Mouse (Mus musculus) hematopoietic stem cell, adult 5-6 weeks (primary cell): ENCODE data around the gene Fndc11. TPM values are rescaled to one million over a fixed set of nuclear protein-coding genes. Genes with fewer than 3 reads are reported as not detected.

Source experiments
- ATAC-seq, 2 experiments: fragments of 125-278 bp in 1 of 2; replicated peaks in 1 of 2; 2 replicates each; pipeline ENCODE4 v1.8.0; 2016 to 2017; ENCODE audit warnings: inconsistent platforms in 2 of 2, mild to moderate bottlenecking in 2 of 2, moderate number of reproducible peaks in 2 of 2, low read depth in 1 of 2, moderate TSS enrichment in 1 of 2; ENCODE audit not compliant: low FRiP score in 2 of 2, poor library complexity in 2 of 2, severe bottlenecking in 2 of 2, insufficient read depth in 1 of 2, low TSS enrichment in 1 of 2
- total RNA-seq: library from RNA; stranded (forward); fragments of 172-1452, 232-1000 nt; gene quantifications from 2 replicates; pipeline ENCODE4 v1.2.3, GENCODE M21; 2017

Fndc11 gene
- total RNA-seq, 1 experiment from 2014 or later, result not detected

DNA sequence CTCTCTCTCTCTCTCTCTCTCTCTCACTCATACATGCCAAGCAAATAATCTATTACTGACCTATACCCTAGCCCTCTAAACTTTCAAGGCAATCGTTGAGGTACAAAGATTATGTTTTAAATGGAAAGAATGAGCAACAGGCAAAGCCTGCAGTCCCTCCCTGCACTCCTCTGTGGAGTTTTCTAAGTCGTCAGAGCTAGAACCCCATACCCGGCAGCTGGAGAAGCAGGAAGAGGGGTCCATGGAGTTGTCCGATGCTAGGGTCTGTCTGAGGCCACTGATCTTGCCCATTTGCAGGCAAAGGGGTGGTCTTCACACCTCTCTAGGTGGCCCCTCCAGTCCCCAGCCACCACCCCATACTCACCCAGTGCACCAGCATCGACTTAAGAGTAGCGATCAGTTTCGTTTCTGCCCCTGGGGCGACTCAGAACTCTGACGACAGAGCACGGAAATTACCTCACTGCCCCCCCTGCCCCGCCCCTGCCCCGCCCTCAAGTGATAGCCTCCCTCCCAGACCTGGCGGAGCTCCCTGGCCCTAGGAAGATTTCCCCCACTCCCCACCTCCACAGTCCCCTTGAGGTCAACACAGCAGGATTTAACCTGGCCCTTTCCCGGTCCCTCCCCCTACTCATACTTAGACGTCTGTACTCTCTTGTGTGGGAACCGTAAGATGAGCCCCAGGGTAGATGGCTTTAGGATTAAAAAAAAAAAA lies 21.9 kb downstream of the Fndc11 start, which contains the start of gene Helz2:
TSS of gene Helz2 (minus strand) at position 426 of the 712 bp plus-strand sequence.
- peak; percentile 59 to 72 for ATAC-seq

DNA sequence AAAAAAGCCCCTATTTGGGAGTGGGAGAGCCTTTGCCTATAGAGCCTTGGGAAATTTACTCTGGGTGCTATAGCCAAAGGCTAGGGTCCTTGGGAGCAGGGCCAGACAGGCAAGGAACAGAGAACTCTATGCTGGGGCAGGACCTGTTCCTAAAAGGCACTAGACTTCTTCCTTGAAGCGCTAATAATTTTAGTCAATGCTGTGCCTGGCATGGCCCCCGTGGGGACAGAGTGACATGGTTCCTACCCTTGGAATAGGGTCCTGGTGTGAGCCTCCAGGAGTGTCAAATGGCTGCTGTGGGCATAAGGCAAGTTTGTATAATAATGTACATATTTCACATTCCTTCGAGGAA lies 22.5 kb downstream of the Fndc11 start:
- no peak for ATAC-seq

DNA sequence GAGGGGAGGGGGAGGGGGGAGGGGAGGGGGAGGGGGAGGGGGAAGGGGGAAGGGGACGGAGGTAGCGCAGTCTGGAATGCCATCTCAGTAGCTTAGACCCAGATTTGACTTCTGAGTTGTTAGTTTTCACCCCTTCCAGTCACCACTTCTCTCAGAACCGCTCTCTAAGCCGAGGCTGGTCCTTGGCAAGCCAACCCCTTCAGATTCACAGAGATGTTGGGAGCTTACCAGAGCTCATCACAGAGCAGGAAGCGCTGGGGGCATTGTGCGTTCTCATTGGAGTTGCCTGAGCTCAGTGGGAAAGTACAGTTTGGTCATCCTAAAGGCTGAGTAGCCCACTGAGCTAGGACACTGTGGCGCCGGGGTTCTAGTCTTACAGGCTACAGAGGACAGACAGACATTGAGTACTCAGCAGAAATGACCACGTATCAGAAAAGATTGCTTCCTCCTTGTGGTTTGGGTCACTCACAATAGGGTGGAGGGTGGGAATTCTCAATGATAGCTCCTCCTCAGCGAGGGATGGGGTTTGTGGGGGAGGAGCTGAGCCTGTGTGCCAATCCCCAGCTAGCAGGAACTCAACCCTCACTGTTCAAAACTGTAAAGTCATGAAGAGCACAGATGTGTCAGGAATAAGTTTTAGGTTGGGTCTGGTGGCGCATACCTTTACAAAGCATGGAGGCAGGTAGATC lies 24.0 kb downstream of the Fndc11 start:
- peak; percentile 75 to 92 for ATAC-seq

DNA sequence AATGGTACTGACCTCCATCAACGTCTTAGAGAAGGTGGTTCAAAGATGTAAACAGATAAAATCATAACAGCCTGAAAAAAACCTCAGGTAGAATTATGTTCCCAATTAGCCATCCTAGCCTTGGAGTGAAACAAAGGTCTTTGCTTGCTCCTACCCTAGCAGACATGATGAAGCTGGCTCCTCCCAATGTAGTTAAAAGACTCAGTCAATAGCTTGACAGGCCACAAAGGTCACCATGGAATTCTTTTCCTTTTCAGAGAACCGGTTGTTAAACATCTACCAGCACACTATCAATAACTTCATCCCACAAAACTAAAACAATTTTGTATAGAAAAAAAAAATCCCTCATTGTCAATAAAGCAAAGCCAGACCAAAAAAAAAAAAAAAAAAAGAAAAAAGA lies 25.2 kb downstream of the Fndc11 start:
- no peak for ATAC-seq

DNA sequence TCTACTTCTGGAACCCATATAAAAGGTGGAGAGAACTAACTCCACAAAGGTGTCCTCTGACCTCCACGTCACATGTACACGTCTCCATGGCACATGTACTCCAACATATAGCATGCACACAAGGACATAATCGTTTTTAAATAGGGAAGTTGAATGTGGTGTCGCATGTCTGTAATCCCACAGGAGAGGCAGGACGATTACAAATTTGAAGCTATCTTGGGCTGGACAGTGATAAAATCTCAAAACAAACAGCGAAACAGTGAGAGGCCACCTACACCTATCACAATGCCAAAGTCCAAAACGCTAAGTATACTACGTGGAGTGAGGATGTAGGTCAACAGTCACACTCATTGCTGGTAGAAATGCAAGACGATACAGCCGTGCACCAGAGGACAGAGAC lies 29.4 kb downstream of the Fndc11 start:
- no peak for ATAC-seq

DNA sequence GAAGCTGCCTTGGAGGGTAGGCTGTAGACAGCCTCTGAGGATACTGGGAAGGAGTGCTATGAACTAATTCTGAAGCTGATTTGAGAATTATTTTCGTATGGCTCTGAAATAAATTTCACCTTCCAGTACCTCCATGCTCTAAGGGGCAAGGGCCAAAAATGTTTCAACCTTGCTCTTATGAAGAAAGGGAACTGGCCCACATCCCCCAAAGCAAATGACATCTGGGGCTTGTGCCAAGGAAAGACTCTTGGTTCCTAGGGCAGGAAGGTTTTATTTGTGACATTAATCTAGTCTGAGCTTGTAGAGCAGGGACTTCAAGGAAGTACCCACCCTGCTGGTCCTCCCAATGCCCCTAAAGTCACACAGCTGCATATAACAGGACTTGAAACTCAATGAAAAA lies 32.0 kb downstream of the Fndc11 start:
- no peak for ATAC-seq

DNA sequence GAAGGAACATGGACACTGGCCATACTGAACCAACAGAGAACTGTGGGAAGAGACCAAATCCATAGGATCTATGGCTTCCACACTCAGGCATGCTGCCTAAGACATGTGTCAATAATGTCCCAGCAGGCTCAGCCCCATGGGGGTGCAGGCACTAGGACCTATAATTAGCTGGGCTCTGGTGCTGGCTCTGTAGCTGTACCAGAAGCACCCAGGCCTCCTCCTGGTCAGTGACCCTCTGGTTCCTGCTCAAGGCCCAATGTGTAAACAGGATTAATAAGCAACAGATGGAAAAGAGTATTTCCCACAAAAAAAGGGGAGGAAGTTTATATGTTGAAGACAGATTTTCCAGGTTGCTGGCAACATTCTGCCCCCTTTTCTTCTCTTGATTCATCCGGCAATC lies 33.4 kb downstream of the Fndc11 start:
- ATAC-seq, result no peak

DNA sequence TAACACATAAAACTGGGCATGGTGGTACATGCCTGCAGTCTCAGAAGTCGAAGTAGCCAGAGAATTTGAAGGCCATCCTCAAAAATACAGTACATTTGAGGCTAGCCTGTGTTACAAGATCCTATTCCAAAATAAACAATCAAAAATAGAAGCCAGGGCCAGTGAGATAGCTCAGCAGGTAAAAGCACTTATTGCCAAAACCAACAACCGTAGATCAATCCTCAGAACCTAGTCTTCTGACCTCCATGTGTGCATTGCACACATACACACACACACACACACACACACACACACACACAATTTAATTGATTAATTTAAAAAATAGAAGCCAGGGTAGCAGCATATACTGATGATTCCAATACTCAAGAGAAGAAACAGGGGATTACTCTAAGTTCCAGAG lies 47.0 kb downstream of the Fndc11 start:
- no peak for ATAC-seq

DNA sequence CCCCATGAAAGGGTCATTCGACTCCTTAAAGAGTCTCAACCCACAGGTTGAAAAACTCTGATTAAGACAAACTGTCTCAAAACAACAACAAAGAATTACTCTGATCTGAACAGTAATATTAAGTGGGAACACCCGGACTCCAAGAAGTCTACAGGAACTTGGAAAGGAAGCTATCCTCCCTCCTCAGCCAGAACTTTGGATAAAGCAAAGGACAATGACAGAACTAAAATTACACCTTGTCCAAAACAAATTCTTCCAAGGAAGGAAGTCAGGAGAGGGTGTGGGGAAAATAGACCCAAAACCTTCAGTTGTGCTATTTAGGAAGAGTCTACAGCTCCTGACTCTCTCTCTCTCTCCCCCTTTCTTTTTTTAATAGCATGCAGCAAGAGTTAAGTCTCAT lies 52.3 kb downstream of the Fndc11 start:
- ATAC-seq, result no peak

Other genes with a start within 250 kb of the Fndc11 start
- gene Col20a1, start 233.5 kb upstream of the Fndc11 start, total RNA-seq, result 0.45 TPM in 1 of 2 replicates, not detected in the other
- not detected in 2 replicates for gene Chrna4, start 176.5 kb upstream of the Fndc11 start, total RNA-seq
- gene Kcnq2, start 84.7 kb upstream of the Fndc11 start, total RNA-seq, result not detected in 2 replicates
- not detected in 2 replicates for gene Eef1a2, start 63.0 kb upstream of the Fndc11 start, total RNA-seq
- gene Ppdpf, start 32.8 kb upstream of the Fndc11 start, total RNA-seq, result 128 and 168 TPM in 2 replicates
- not detected in 2 replicates for gene Ptk6, start 17.2 kb upstream of the Fndc11 start, total RNA-seq
- gene Srms, start 6.8 kb upstream of the Fndc11 start, total RNA-seq, result 0.25 TPM in 1 of 2 replicates, not detected in the other
- 12.4 and 16.3 TPM in 2 replicates for gene Helz2, start 22.0 kb downstream of the Fndc11 start, total RNA-seq
- gene Gmeb2, start 68.0 kb downstream of the Fndc11 start, total RNA-seq, result 14.8 and 16.9 TPM in 2 replicates
- not detected in 2 replicates for gene Stmn3, start 94.5 kb downstream of the Fndc11 start, total RNA-seq
- gene Rtel1, start 99.7 kb downstream of the Fndc11 start, total RNA-seq, result 46.8 and 56.7 TPM in 2 replicates
- 48.8 and 55.8 TPM in 2 replicates for gene Zgpat, start 144.9 kb downstream of the Fndc11 start, total RNA-seq
- 54.9 and 75.9 TPM in 2 replicates for gene Arfrp1, start 145.4 kb downstream of the Fndc11 start, total RNA-seq
- gene Lime1, start 160.1 kb downstream of the Fndc11 start, total RNA-seq, result 32.4 and 36.1 TPM in 2 replicates
- 1.3 and 6.0 TPM in 2 replicates for gene Zbtb46, start 239.4 kb downstream of the Fndc11 start, total RNA-seq